Mouse (Mus musculus) limb, embryonic 15.5 days (tissue): ENCODE measurements at regions not wholly inside any gene's neighbourhood (a gene's known extent, or its start where the extent isn't known, plus 50 kb on each side); places are given as distances from the start of the nearest gene placed in this dataset.
A peak's percentile ranks its signal among the peaks of the same experiment; 100 is the strongest.

Source experiments
- ATAC-seq: fragments of 200-750 bp; cut with Nextera tagmentation; 2 replicates; pipeline ENCODE4 v1.8.0; 2017; ENCODE audit warnings: low read depth, moderate TSS enrichment; ENCODE audit not compliant: insufficient number of reproducible peaks, low FRiP score, low TSS enrichment
- H3K27ac ChIP-seq: fragments of 300-500 bp; sonication (generic); 2 replicates; pipeline ENCODE4 v1.5.1; 2015; ENCODE audit warnings: moderate library complexity, mild to moderate bottlenecking, inconsistent platforms
- H3K27me3 ChIP-seq: fragments of 300-500 bp; sonication (generic); 2 replicates; pipeline ENCODE4 v1.6.1; 2015; ENCODE audit warnings: inconsistent platforms
- H3K36me3 ChIP-seq: fragments of 300-500 bp; sonication (generic); 2 replicates; pipeline ENCODE4 v1.6.1; 2015; ENCODE audit warnings: inconsistent platforms
- H3K4me1 ChIP-seq: fragments of 300-500 bp; sonication (generic); 2 replicates; pipeline ENCODE4 v1.6.1; 2015; ENCODE audit warnings: inconsistent platforms
- H3K4me2 ChIP-seq: fragments of 300-500 bp; sonication (generic); 2 replicates; pipeline ENCODE4 v1.6.1; 2015; ENCODE audit warnings: mild to moderate bottlenecking, inconsistent platforms
- H3K4me3 ChIP-seq: fragments of 300-500 bp; sonication (generic); 2 replicates; pipeline ENCODE4 v1.5.1; 2015; ENCODE audit warnings: mild to moderate bottlenecking, inconsistent platforms
- H3K9ac ChIP-seq: fragments of 300-500 bp; sonication (generic); 2 replicates; pipeline ENCODE4 v1.6.1; 2015; ENCODE audit warnings: inconsistent platforms
- H3K9me3 ChIP-seq: fragments of 300-500 bp; sonication (generic); 2 replicates; pipeline ENCODE4 v1.6.1; 2016; ENCODE audit warnings: inconsistent platforms
- WGBS: fragments of 180-500 bp; shearing (Covaris S2); methylation state at CpG from one replicate; pipeline ENCODE4 v1.1.7; 2015; 5-methylcytosine and 5-hydroxymethylcytosine counted together

DNA sequence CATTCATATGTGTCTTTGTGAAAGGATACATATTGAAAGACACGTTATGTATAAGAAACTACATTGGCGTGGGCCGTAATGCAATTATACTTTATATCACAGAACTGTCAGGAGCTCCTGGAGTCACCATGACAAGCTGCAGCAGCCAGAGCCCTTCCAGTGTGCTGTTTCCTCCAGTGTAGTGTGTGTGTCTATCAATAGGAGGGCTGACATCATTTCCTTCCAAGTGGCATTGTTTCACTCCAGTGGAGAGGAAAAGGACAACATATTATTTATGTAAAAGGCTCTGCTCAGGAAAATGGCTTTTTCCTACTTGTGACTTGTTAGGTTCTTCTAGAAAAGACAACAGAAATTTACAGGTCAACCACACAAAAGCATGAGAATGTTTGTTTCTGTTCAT lies 172.5 kb downstream of the Ankrd50 start:
- WGBS = 76% methylated on average over 3 of the region's 3 CpGs
- Histone ChIP-seq H3K4me2 (no peak overlapping the region), H3K27me3 (no peaks in the 10 kb centered on the region), H3K9ac (no peak overlapping the region), H3K36me3 (no peaks in the 10 kb centered on the region), H3K4me3 (no peak overlapping the region), H3K9me3 (no peaks in the 10 kb centered on the region), H3K27ac (no peak overlapping the region), H3K4me1 (no peaks in the 10 kb centered on the region)
- ATAC-seq = no peak

DNA sequence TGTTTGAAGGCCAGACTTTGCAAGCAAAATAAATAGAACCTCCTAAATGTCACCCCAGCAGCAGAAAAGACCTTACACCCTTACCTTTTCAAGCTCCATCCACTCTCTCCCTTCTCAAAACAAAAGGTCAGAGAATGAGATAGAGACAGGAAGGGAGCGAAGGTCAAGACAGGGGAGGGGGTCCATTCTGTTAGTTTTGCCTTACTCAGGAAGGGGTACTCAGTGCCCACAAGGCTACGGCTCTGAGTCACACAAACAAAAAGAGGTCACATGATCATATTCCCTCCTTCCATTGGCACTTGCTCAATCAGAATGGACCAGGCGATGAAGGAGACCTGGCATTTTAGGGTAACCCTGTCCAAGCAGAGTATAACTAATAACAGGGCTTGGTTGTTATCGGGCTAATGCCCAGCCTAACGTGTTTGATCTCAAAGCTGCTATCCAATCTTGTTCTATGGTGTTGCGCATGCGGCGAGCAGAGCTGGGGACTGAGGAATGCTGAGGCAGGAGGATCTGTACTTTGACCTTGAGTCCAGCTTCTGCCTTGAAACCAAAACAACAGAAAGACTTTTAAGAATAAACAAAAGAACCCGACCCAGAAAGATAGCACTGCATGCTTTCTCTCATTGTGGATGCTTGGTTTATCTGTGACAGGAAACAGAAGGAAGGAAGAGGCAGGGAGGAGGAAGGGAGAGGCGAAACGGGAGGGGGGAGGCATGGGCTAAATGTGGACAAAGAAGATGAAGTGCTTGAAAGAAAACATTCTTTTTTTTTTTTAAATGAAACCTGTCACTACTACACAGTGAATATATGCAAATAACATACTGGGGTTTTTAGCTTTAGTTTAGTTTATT lies 184.5 kb downstream of the Ankrd50 start:
- WGBS = 75% methylated on average over 11 of the region's 11 CpGs
- no peak overlapping the region for H3K27ac ChIP-seq
- H3K4me1 ChIP-seq = peaks cover 7% of the 10 kb centered on the region; the same call in 1 of the 2 replicates
- no peak overlapping the region for H3K4me2 ChIP-seq
- no peaks in the 10 kb centered on the region for H3K27me3 ChIP-seq
- no peak for ATAC-seq
- no peaks in the 10 kb centered on the region for H3K9me3 ChIP-seq
- no peaks in the 10 kb centered on the region for H3K36me3 ChIP-seq
- no peak overlapping the region for H3K4me3 ChIP-seq
- no peak overlapping the region for H3K9ac ChIP-seq

DNA sequence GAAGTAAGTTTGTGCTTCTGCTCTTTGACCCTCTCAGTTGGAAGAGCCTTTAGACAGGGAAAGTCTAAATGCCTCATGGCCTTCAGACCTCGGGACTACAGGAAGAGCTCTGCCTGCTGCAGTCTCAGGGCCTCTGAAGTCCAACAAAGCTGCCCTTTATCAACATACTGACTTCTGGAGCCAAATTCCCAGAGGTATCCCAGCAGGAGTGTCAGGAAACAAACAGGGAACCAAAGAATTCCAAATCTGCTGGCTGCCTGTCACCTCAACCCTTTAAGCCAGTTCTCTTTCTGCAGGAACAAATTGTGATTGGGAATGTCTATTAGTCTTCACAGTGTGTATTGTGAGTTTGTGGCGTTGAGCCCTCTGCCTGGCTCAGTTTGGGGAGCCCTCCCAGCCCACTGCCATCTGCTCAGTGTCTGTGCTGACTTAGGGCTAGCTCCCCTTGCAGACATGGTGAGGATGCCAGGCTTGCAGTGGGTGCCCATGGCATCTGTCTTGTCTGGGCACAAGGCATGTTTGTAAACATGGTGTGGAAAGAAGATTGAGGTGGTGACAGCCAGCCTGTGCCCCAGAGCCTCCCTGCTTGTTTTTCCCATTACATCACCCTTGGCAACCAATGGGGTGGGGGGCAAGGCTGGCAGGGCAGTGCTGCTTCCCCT lies 185.3 kb downstream of the Ankrd50 start:
- H3K9ac ChIP-seq = no peak overlapping the region
- H3K27ac ChIP-seq = no peak overlapping the region
- 27% methylated on average over 2 of the region's 2 CpGs for WGBS
- no peak overlapping the region for H3K4me2 ChIP-seq
- no peaks in the 10 kb centered on the region for H3K9me3 ChIP-seq
- no peaks in the 10 kb centered on the region for H3K36me3 ChIP-seq
- no peak overlapping the region for H3K4me3 ChIP-seq
- H3K27me3 ChIP-seq = no peaks in the 10 kb centered on the region
- no peak for ATAC-seq
- peaks cover 7% of the 10 kb centered on the region; the same call in 1 of the 2 replicates for H3K4me1 ChIP-seq

DNA sequence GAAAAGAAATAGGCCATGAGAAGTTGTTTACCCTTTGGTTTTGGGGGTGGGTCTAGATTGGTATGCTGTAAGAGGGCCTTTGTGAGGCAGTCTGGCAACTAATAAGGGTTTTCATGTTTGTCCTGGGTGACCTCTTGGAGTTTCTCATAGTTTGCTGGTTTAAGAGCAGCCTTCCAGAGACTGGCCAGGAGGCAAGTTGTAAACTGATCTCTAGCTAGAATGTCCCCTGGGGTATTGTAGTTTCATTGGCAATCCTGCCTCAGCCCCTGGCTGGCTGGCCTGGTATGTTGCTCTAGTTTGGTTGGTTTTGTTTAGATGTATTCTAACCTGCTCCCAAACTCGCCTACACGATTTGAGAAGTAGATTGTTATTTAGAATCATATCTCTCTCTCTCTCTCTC lies 187.1 kb downstream of the Ankrd50 start:
- no peak overlapping the region for H3K9ac ChIP-seq
- no peaks in the 10 kb centered on the region for H3K36me3 ChIP-seq
- H3K27me3 ChIP-seq = no peaks in the 10 kb centered on the region
- H3K4me1 ChIP-seq = peaks cover 7% of the 10 kb centered on the region; the same call in 1 of the 2 replicates
- no peak overlapping the region for H3K27ac ChIP-seq
- no peak overlapping the region for H3K4me3 ChIP-seq
- WGBS = 59% methylated on average over 2 of the region's 2 CpGs
- no peaks in the 10 kb centered on the region for H3K9me3 ChIP-seq
- H3K4me2 ChIP-seq = no peak overlapping the region
- ATAC-seq = no peak

DNA sequence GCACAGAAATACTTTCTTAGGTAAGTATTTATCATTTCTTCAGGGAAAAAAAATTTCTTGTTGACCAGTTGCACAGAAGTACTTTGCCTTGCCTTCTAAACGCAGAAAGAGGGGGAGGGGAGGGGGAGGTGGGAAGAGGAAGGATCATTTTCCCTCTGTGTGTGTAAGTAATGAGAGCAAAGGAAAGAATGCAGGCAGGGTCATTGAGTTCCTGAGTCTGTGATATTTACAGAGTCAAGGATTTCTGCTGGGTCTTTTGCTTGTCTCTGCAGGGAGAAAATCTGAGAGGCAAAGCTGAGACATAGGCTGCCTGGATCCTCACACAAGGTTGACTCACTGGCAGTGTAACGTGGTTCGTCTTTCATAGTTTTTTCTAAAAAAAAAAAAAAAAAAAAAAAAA lies 195.6 kb downstream of the Ankrd50 start:
- Histone ChIP-seq H3K9me3 (no peaks in the 10 kb centered on the region), H3K4me1 (0 out of 2 replicates have a peak, but pooled peaks cover 4% of the 10 kb centered on the region), H3K4me3 (no peak overlapping the region), H3K27ac (no peak overlapping the region), H3K27me3 (no peaks in the 10 kb centered on the region), H3K36me3 (no peaks in the 10 kb centered on the region), H3K4me2 (no peak overlapping the region), H3K9ac (no peak overlapping the region)
- WGBS = 23% methylated on average over 3 of the region's 3 CpGs
- ATAC-seq = no peak

DNA sequence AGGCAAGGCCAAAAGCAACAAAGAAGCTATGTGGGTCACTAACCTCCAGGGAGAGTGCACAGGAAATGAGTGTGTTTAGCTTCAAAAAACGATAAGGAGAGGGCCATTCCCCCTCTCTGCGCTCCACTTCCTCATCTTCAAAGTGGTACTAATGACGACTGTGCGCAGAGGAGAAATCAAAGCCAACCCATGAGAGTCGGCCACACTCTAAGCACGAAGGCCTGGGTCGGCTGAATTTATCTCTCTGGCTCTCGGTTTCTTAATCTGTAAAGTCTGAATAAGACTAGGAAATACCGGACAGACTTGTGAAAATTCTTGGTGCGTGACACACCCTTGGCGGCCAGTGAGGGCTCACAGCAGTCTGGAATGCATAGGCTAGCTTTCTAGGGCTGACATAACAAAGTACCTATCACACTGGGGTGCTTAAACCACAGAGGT lies 200.9 kb downstream of the Ankrd50 start:
- H3K36me3 ChIP-seq = no peaks in the 10 kb centered on the region
- no peak overlapping the region for H3K4me2 ChIP-seq
- 20% methylated on average over 11 of the region's 11 CpGs for WGBS
- H3K27me3 ChIP-seq = no peaks in the 10 kb centered on the region
- H3K4me3 ChIP-seq = no peak overlapping the region
- H3K4me1 ChIP-seq = peaks cover 10% of the 10 kb centered on the region; the same call in 1 of the 2 replicates
- 0 out of 2 replicates have a peak overlapping the region, but pooled peaks have one; percentile 34 for H3K27ac ChIP-seq
- no peaks in the 10 kb centered on the region for H3K9me3 ChIP-seq
- no peak for ATAC-seq
- no peak overlapping the region for H3K9ac ChIP-seq

DNA sequence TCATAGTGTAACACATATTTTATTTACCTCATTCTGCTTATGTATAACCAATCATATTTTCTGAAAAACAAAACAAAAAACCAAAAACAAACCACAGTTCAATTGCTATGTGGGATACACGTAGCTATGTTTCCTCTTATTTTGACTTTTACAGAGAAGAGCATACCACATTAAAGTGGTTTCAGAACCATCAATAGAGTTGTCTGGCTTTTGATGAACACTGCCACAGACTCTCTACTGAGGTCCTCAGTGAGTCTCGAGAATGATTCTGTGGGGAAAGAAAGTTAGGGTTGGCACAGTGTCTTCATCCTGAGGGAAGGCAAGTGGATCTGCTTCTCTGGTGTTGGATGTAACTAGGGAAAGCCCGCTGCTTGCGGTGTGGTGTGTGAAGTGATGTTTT lies 201.8 kb downstream of the Ankrd50 start:
- Histone ChIP-seq H3K9ac (no peak overlapping the region), H3K4me1 (peaks cover 10% of the 10 kb centered on the region; the same call in 1 of the 2 replicates), H3K9me3 (no peaks in the 10 kb centered on the region), H3K36me3 (no peaks in the 10 kb centered on the region), H3K4me2 (no peak overlapping the region), H3K27ac (no peak overlapping the region), H3K4me3 (no peak overlapping the region), H3K27me3 (no peaks in the 10 kb centered on the region)
- ATAC-seq = no peak
- 91% methylated on average over 4 of the region's 4 CpGs for WGBS

DNA sequence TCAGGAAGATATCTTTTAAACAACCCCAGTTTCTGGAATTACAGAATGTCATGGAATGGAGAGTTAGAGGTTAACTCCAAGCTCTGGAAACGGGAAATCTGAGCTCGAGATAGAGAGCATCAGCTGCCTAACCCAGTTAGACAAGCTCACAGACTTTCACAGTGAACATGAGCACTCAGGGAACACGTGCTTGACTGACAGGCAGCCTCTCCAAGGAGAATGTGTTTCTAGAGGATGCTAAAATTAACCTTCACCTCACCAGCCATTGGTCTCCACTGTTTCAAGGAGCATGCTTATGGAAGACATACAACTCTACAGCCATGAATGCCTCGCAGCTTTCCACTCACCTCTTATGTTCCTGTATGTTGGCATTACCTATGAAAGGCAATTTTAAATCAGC lies 203.0 kb downstream of the Ankrd50 start:
- no peaks in the 10 kb centered on the region for H3K36me3 ChIP-seq
- H3K4me3 ChIP-seq = no peak overlapping the region
- peaks cover 10% of the 10 kb centered on the region; the same call in 1 of the 2 replicates for H3K4me1 ChIP-seq
- no peaks in the 10 kb centered on the region for H3K9me3 ChIP-seq
- no peak overlapping the region for H3K27ac ChIP-seq
- H3K27me3 ChIP-seq = no peaks in the 10 kb centered on the region
- no peak for ATAC-seq
- H3K9ac ChIP-seq = no peak overlapping the region
- no peak overlapping the region for H3K4me2 ChIP-seq
- 46% methylated on average over 4 of the region's 4 CpGs for WGBS

DNA sequence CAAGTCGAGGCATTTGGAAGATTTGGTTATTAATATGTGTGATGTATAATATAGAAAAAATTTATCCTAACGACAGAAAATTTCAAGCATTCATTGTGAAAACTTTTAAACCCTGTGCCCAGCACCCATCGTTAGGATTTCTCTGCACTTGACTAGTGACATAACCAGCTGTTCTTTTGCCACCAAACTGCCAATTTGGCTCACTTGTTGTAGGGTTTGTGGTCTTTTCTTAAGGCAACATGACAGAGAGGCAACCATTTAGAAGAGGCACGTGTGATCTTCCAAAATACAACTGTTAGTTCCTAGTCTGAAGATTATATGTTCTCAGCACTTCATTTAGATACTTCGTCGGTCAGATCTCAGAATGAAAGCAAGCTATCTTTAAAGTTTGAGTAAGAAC lies 203.8 kb downstream of the Ankrd50 start:
- Histone ChIP-seq H3K4me1 (peaks cover 10% of the 10 kb centered on the region; the same call in 1 of the 2 replicates), H3K4me2 (no peak overlapping the region), H3K9ac (no peak overlapping the region), H3K27me3 (no peaks in the 10 kb centered on the region), H3K4me3 (no peak overlapping the region), H3K9me3 (no peaks in the 10 kb centered on the region), H3K36me3 (no peaks in the 10 kb centered on the region), H3K27ac (no peak overlapping the region)
- 81% methylated on average over 6 of the region's 6 CpGs for WGBS
- ATAC-seq = no peak

DNA sequence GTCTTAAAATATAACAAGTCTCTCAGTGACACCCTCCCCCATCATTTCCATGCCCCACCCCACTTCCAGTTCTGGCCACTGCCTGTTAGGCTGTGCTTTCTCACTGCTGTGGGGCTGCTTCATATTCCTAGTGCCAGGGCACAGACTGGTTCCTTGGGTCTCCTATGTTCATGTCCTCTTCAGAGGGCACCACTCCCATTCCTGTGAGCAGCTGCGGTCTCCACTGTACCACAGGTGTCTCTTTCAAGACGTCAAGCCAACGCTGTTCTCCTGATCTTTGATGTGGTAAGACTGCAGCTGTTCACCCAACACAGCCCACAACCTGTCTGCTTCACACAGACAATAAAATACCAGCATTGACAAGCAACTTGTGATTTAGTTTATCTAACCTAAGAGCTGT lies 204.5 kb downstream of the Ankrd50 start:
- H3K4me2 ChIP-seq = no peak overlapping the region
- H3K9ac ChIP-seq = no peak overlapping the region
- H3K4me1 ChIP-seq = peaks cover 14% of the 10 kb centered on the region; the same call in 1 of the 2 replicates
- no peak overlapping the region for H3K27ac ChIP-seq
- H3K36me3 ChIP-seq = no peaks in the 10 kb centered on the region
- ATAC-seq = no peak
- H3K9me3 ChIP-seq = no peaks in the 10 kb centered on the region
- no peaks in the 10 kb centered on the region for H3K27me3 ChIP-seq
- WGBS = 55% methylated on average over 3 of the region's 3 CpGs
- H3K4me3 ChIP-seq = no peak overlapping the region

DNA sequence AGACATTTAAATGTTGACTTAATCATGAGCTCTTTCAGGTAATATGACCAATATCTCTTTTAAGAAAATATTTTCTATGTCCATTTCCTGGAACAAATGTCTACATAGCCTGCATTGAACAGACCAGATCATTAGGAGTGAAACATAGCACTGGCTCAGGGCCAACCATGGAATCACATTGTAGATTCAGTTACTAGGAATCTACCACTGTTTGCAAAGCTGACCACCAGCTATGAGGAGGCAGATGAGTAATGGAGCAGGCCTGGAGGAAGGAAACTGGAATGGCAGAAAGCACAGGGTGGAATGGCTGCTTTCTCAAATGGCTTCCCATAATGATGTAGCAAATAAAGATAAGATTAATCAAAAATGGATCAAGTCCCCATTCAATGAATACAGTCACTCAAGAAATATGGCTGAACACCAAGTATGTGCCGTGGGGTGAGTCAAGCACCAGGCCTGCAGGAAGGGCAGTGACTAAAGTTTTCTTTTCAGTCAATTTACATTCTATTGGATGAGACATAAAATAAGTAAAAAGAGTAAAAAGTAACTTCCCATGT lies 207.6 kb downstream of the Ankrd50 start:
- H3K9me3 ChIP-seq = no peaks in the 10 kb centered on the region
- H3K4me1 ChIP-seq = peaks cover 7% of the 10 kb centered on the region; the same call in 1 of the 2 replicates
- no peak overlapping the region for H3K4me3 ChIP-seq
- H3K9ac ChIP-seq = no peak overlapping the region
- 82% methylated on average over 1 of the region's 1 CpGs for WGBS
- no peaks in the 10 kb centered on the region for H3K36me3 ChIP-seq
- no peak for ATAC-seq
- no peaks in the 10 kb centered on the region for H3K27me3 ChIP-seq
- H3K27ac ChIP-seq = no peak overlapping the region
- H3K4me2 ChIP-seq = no peak overlapping the region

DNA sequence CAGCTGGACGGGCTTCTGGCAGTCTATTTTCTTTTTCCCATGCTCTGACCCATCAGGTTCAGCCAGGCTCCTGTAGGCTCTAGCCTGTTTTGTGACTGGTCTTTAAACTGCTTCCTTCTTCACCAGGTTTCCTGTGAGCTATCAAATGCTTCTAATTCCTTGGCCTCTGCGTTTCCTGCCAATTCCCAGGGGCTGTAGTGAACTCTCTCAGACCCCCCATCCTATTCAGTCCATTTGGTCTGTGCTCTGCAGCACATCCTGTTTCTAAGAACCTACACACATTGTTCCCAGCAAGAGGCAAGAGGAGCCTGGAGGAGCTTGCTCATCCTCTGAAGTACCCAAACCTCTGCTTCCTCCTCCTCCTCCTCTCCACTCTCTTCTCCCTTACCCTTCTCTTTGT lies 209.3 kb downstream of the Ankrd50 start:
- Histone ChIP-seq H3K4me2 (no peak overlapping the region), H3K27me3 (no peaks in the 10 kb centered on the region), H3K27ac (no peak overlapping the region), H3K9me3 (no peaks in the 10 kb centered on the region), H3K4me1 (peaks cover 7% of the 10 kb centered on the region; the same call in 1 of the 2 replicates), H3K9ac (no peak overlapping the region), H3K4me3 (no peak overlapping the region), H3K36me3 (no peaks in the 10 kb centered on the region)
- 21% methylated on average over 2 of the region's 2 CpGs for WGBS
- ATAC-seq = 0 out of 2 replicates have a peak, but pooled peaks have one; percentile 30
